Mouse (Mus musculus) embryonic facial prominence, embryonic 13.5 days (tissue): ENCODE data around the gene Heyl. TPM values are rescaled to one million over a fixed set of nuclear protein-coding genes. Genes with fewer than 3 reads are reported as not detected.
"Not testable (repeated sequence)": the region's sequence is repeated elsewhere in the genome, so short reads cannot be mapped to it uniquely, and the experiment has no call there.

Source experiments
- ATAC-seq: fragments of 200-750 bp; cut with Nextera tagmentation; 2 replicates; pipeline ENCODE4 v1.8.0; 2017; ENCODE audit warnings: low read depth; ENCODE audit not compliant: insufficient number of reproducible peaks, insufficient read depth, low FRiP score, low TSS enrichment
- H3K27ac ChIP-seq: fragments of 300-500 bp; sonication (generic); 2 replicates; pipeline ENCODE4 v1.5.1; 2015; ENCODE audit warnings: moderate library complexity, mild to moderate bottlenecking, inconsistent platforms
- H3K27me3 ChIP-seq: fragments of 300-500 bp; sonication (generic); 2 replicates; pipeline ENCODE4 v1.6.1; 2015; ENCODE audit warnings: mild to moderate bottlenecking, inconsistent platforms
- H3K36me3 ChIP-seq: fragments of 300-500 bp; sonication (generic); 2 replicates; pipeline ENCODE4 v1.6.1; 2015; ENCODE audit warnings: mild to moderate bottlenecking, inconsistent platforms
- H3K4me1 ChIP-seq: fragments of 300-500 bp; sonication (generic); 2 replicates; pipeline ENCODE4 v1.6.1; 2015; ENCODE audit warnings: inconsistent platforms
- H3K4me2 ChIP-seq: fragments of 300-500 bp; sonication (generic); 2 replicates; pipeline ENCODE4 v1.6.1; 2015; ENCODE audit warnings: moderate library complexity, mild to moderate bottlenecking, inconsistent platforms
- H3K4me3 ChIP-seq: fragments of 300-500 bp; sonication (generic); 2 replicates; pipeline ENCODE4 v1.5.1; 2015; ENCODE audit warnings: mild to moderate bottlenecking, inconsistent platforms
- H3K9ac ChIP-seq: fragments of 300-500 bp; sonication (generic); 2 replicates; pipeline ENCODE4 v1.6.1; 2015; ENCODE audit warnings: mild to moderate bottlenecking, inconsistent platforms
- H3K9me3 ChIP-seq: fragments of 300-500 bp; sonication (generic); 2 replicates; pipeline ENCODE4 v1.6.1; 2016; ENCODE audit warnings: inconsistent platforms
- WGBS: fragments of 180-500 bp; shearing (Covaris S2); methylation state at CpG from one replicate; pipeline ENCODE4 v1.1.7; 2015; ENCODE audit warnings: mixed read lengths; 5-methylcytosine and 5-hydroxymethylcytosine counted together
- polyA plus RNA-seq: library from polyadenylated mRNA; unstranded; fragments of >200 nt; fragmentation: Nextera tagmentation; extraction: Ambion mirVana; gene quantifications from 2 replicates; pipeline ENCODE4 v1.2.1, GENCODE M21; 2015

The Heyl gene
- polyA plus RNA-seq, 1 experiment from 2014 or later = 5.0 TPM

GRCm38 (mm10) chr4:123260071-123260746 is 26.9 kb downstream of the Heyl start:
- Histone ChIP-seq H3K9me3 (no peaks in the 10 kb centered on the region), H3K4me1 (0 out of 2 replicates have a peak, but pooled peaks cover 3% of the 10 kb centered on the region), H3K36me3 (no peaks in the 10 kb centered on the region), H3K27ac (no peak overlapping the region), H3K4me2 (no peak overlapping the region), H3K4me3 (no peak overlapping the region), H3K9ac (no peak overlapping the region), H3K27me3 (no peaks in the 10 kb centered on the region)
- 47% methylated on average over 8 of the region's 8 CpGs for WGBS
- ATAC-seq = no peak

DNA sequence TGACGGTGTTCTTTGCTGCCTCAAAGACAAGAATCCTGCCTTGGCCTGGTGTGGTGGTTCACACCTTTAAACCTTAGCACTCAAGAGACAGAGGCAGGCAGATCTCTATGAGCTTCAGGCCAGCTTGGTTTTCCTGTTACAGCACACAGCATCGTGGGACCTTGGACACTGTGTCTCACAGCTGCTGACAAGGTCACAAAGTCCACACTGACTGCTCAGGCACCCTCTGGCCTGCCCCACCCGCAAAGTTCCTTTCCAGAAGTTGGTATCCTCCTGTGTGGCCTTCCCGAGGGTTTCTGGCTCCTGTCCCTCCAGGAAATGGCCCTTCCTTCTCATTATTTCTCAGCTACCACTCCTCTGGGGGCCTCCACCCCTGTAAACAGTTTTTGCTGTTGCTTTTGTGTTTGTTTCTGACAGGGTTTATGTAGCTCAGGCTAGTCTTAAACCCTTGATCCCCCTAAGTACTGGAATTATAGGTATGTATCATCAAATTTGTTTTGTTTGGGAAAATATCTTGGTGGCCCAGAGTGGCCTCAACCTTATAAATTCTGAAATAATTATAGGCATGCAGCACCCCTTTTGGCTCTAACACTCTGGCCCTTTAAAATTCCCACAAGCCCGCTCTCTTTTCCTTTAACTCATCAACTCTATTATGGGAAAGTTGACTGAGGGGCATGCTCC is 28.5 kb downstream of the Heyl start, which contains the start of gene Pabpc4:
TSS of gene Pabpc4 (plus strand) at position 631 of the 681 bp plus-strand sequence.
- no peak for ATAC-seq
- no peak within 1 kb of the TSS for H3K4me3 ChIP-seq
- no peaks in the 10 kb centered on the region for H3K9me3 ChIP-seq
- H3K36me3 ChIP-seq = no peaks in the 10 kb centered on the region
- 0 out of 2 replicates have a peak, but pooled peaks cover 3% of the 10 kb centered on the region for H3K4me1 ChIP-seq
- no peak within 1 kb of the TSS for H3K4me2 ChIP-seq
- 70% methylated on average over 5 of the region's 5 CpGs for WGBS
- H3K27me3 ChIP-seq = no peaks in the 10 kb centered on the region
- H3K9ac ChIP-seq = no peak within 1 kb of the TSS
- no peak within 1 kb of the TSS for H3K27ac ChIP-seq

DNA sequence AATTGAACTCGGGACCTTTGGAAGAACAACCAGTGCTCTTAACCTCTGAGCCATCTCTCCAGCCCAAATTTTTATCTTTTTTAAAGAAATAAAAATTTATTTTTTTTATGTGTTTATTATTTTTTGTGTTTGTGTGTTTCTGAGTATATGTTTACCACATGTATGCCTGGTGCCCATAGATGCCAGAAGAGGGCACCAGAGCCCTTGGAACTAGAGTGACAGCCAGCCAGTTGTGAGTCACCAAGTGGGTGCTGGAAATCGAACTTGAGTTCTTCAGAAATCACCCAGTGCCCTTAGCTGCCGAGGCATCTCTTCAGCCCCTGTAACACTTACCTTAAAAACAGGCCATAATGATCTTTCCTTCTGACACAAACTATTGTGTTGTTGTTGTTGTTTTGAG is 37.7 kb downstream of the Heyl start:
- H3K4me3 ChIP-seq = no peak overlapping the region
- no peak overlapping the region for H3K9ac ChIP-seq
- no peaks in the 10 kb centered on the region for H3K36me3 ChIP-seq
- H3K9me3 ChIP-seq = no peaks in the 10 kb centered on the region
- H3K27ac ChIP-seq = no peak overlapping the region
- 83% methylated on average over 3 of the region's 3 CpGs for WGBS
- no peak for ATAC-seq
- no peak overlapping the region for H3K4me2 ChIP-seq
- H3K4me1 ChIP-seq = no peaks in the 10 kb centered on the region
- no peaks in the 10 kb centered on the region for H3K27me3 ChIP-seq

- WGBS = 76% methylated on average over 3 of the region's 3 CpGs
- Histone ChIP-seq H3K27me3 (no peaks in the 10 kb centered on the region), H3K9ac (no peak overlapping the region), H3K9me3 (no peaks in the 10 kb centered on the region), H3K27ac (no peak overlapping the region), H3K4me3 (no peak overlapping the region), H3K4me2 (no peak overlapping the region), H3K36me3 (peaks cover 2% of the 10 kb centered on the region; the same call in 1 of the 2 replicates), H3K4me1 (peaks cover 15% of the 10 kb centered on the region)
- ATAC-seq = no peak
These were observed 46.8 kb downstream of the Heyl start for GRCm38 (mm10) chr4:123280117-123280516.

DNA sequence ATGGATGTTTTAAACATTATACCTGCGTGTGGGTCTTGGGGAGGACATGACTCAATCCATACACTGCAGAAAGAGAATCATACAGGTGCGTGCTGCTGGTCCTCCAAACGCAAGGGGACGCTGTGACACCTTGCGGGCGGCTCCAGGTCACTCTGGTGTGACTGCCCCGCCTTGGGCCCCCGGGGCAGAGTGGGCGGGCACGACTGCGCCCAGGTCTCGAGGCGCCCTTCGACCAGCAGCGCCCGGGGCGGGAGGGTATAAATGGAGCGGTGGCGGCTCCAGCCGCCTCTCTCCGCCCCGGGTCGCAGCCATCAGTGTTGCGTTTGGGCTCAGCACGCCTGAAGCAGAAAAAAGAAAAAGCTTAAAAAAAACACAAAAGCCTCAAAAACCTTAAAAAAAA is 49.1 kb downstream of the Heyl start:
- H3K4me1 ChIP-seq = peaks cover 27% of the 10 kb centered on the region
- H3K27ac ChIP-seq = peak overlapping the region; percentile 62; the same call in 1 of the 2 replicates
- peak overlapping the region; percentile 90 for H3K4me2 ChIP-seq
- H3K4me3 ChIP-seq = peak overlapping the region; percentile 58
- WGBS = 2% methylated on average over 25 of the region's 25 CpGs
- peaks cover 23% of the 10 kb centered on the region for H3K36me3 ChIP-seq
- no peaks in the 10 kb centered on the region for H3K27me3 ChIP-seq
- no peaks in the 10 kb centered on the region for H3K9me3 ChIP-seq
- peak; percentile 88 for ATAC-seq
- peak overlapping the region; percentile 77 for H3K9ac ChIP-seq

GRCm38 (mm10) chr4:123282915-123283674 is 49.7 kb downstream of the Heyl start:
- under 1% methylated on average over 44 of the region's 55 CpGs for WGBS
- peak overlapping the region; percentile 77 for H3K9ac ChIP-seq
- not testable (repeated sequence) for H3K9me3 ChIP-seq, H3K27me3 ChIP-seq, ATAC-seq
- peaks cover 28% of the 10 kb centered on the region for H3K36me3 ChIP-seq
- H3K27ac ChIP-seq = 0 out of 2 replicates have a peak overlapping the region, but pooled peaks have one; percentile 33
- peak overlapping the region; percentile 90 for H3K4me2 ChIP-seq
- H3K4me3 ChIP-seq = peak overlapping the region; percentile 58
- peaks cover 30% of the 10 kb centered on the region for H3K4me1 ChIP-seq

DNA sequence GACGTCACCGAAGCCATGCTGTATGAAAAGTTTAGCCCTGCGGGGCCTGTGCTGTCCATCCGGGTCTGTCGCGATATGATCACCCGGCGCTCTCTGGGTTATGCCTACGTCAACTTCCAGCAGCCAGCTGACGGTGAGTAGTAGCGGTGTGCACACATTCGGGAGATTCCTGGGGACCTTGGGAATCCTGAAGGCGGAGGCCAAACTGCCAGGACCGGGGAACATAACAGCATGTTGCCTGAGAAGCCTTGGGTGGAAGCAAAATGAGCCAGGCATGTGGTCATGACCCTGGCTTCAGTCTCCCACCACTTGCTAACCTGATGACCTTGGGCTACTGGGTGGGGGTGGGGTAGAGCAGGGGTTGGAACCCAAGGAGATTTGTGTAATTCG is 50.3 kb downstream of the Heyl start:
- not testable (repeated sequence) for H3K9me3 ChIP-seq, H3K27ac ChIP-seq, ATAC-seq, H3K27me3 ChIP-seq
- Histone ChIP-seq H3K4me2 (peak overlapping the region; percentile 90), H3K36me3 (peaks cover 34% of the 10 kb centered on the region), H3K9ac (peak overlapping the region; percentile 77), H3K4me1 (peaks cover 30% of the 10 kb centered on the region), H3K4me3 (peak overlapping the region; percentile 58)
- WGBS = under 1% methylated on average over 15 of the region's 15 CpGs

DNA sequence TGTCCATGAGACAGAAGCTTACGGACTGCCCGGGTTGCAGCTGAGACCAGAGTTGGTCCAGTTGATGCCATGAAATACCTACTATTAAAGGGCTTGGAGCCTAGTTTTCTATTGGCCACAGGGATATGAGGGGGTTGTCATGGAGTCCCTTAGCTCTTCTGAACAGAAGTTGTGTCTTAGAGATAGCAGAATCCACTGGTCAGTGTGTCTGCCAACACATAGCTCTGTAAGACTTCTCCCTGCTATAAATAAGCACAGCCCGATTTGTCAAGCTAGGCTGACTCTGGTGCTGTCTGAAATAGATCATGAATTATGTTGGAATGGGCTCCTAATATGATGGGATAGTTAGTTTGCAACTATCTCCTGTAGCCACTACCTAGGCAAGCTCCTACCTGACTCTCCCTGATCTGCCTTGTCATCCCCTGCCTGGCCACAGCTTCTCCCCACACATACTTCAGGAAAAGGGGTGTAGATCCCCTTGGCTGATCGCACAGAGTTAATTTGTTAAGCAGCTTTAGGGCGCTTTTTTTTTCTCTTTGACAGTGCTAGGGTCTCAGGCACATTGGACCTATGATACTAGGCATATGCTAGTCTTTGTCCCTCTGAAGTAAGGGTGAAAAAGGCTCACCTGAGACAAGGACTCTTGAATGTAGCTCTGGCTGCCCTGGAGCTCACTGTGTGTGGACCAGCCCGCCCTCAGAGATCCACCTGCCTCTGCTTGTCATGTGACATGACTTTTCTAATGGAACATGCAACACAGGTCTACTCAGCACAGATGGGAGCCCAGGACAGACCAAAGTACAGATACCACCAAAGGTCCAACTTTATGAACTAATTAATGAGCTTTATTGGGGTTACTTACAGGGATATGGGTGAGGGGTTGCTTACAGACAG is 51.6 kb downstream of the Heyl start:
- 72% methylated on average over 6 of the region's 6 CpGs for WGBS
- ATAC-seq = no peak

GRCm38 (mm10) chr4:123286790-123287189 is 53.4 kb downstream of the Heyl start:
- no peak overlapping the region for H3K4me2 ChIP-seq
- H3K9ac ChIP-seq = no peak overlapping the region
- H3K4me1 ChIP-seq = peaks cover 30% of the 10 kb centered on the region
- H3K4me3 ChIP-seq = no peak overlapping the region
- H3K27ac ChIP-seq = no peak overlapping the region
- H3K9me3 ChIP-seq = no peaks in the 10 kb centered on the region
- peaks cover 62% of the 10 kb centered on the region for H3K36me3 ChIP-seq
- 90% methylated on average over 2 of the region's 2 CpGs for WGBS
- no peaks in the 10 kb centered on the region for H3K27me3 ChIP-seq
- no peak for ATAC-seq

More for the DNA sequence above, 51.6 kb downstream of the Heyl start:
- peak overlapping the region; percentile 90 for H3K4me2 ChIP-seq
- peak overlapping the region; percentile 58 for H3K4me3 ChIP-seq
- H3K4me1 ChIP-seq = peaks cover 30% of the 10 kb centered on the region
- peak overlapping the region; percentile 77 for H3K9ac ChIP-seq
- H3K9me3 ChIP-seq = no peaks in the 10 kb centered on the region
- H3K27ac ChIP-seq = no peak overlapping the region
- peaks cover 47% of the 10 kb centered on the region for H3K36me3 ChIP-seq
- no peaks in the 10 kb centered on the region for H3K27me3 ChIP-seq

GRCm38 (mm10) chr4:123289038-123289437 is 55.7 kb downstream of the Heyl start:
- ATAC-seq = no peak
- Histone ChIP-seq H3K4me1 (peaks cover 26% of the 10 kb centered on the region), H3K27me3 (no peaks in the 10 kb centered on the region), H3K9me3 (no peaks in the 10 kb centered on the region), H3K36me3 (peaks cover 85% of the 10 kb centered on the region), H3K4me2 (no peak overlapping the region), H3K27ac (no peak overlapping the region), H3K9ac (no peak overlapping the region), H3K4me3 (no peak overlapping the region)
- 79% methylated on average over 12 of the region's 12 CpGs for WGBS

GRCm38 (mm10) chr4:123292390-123292789 is 59.0 kb downstream of the Heyl start:
- Histone ChIP-seq H3K4me3 (no peak overlapping the region), H3K9me3 (no peaks in the 10 kb centered on the region), H3K4me2 (no peak overlapping the region), H3K4me1 (peaks cover 4% of the 10 kb centered on the region; the same call in 1 of the 2 replicates), H3K27me3 (no peaks in the 10 kb centered on the region), H3K27ac (no peak overlapping the region), H3K9ac (no peak overlapping the region), H3K36me3 (peaks cover 95% of the 10 kb centered on the region)
- ATAC-seq = no peak
- WGBS = 77% methylated on average over 3 of the region's 3 CpGs
